Mouse (Mus musculus): Measurements from ENCODE around the gene Aco2.

DNA sequence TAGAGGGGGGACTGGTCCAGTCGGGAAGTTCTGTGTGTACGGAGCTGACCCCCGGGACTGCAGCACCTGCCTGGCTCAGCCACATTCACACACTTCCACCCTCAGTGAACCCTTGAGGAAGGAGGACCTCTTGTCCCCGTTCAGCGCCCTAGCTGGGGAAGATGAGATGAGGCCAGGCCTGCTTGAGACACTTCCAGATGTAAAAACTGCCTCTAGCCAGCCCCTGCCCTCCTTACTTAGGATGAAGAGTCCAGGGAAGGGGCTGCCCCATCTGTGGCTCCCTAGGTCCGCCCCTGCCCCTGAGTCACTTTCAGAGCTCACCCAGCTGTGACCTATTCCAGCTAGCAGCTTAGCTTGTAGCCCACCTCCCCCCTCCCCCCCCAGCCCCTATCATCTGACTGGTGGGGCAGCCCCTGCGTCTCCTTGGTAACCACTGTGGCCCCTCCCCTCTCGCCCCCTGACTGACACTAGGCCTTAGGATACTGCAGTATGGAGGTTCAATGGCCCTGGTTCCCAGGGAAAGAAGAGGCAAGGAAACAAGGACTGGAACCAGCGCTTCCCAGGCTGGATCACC lies 71.2 kb downstream of the Aco2 start:
- TF ChIP-seq GATA1 (IDR thresholded peaks at IDR 0.05; ENCODE audit: borderline replicate concordance, low read length): no peak
- TF ChIP-seq FLI1 (IDR thresholded peaks at IDR 0.05; ENCODE audit: low read length): no peak

All from megakaryocyte, embryonic 14.5 days (primary cell).